Mouse (Mus musculus) embryonic fibroblast, embryonic 13.5 days (primary cell): Measurements from ENCODE around the gene Bnip2. TPM values are rescaled to one million over a fixed set of nuclear protein-coding genes. Genes with fewer than 3 reads are reported as not detected.
A peak's percentile ranks its signal among the peaks of the same experiment; 100 is the strongest.
"Not testable (repeated sequence)": the region's sequence is repeated elsewhere in the genome, so short reads cannot be mapped to it uniquely, and the experiment has no call there.

Source experiments
- H3K27ac ChIP-seq: 2 replicates; pipeline ENCODE4 v1.5.1; 2012; ENCODE audit warnings: low read length, control low read depth, inconsistent platforms; ENCODE audit not compliant: insufficient read depth
- H3K4me1 ChIP-seq: 2 replicates; pipeline ENCODE4 v1.6.1; 2011; ENCODE audit warnings: low read length; ENCODE audit not compliant: control insufficient read depth, insufficient read depth
- H3K4me3 ChIP-seq: 2 replicates; pipeline ENCODE4 v1.5.1; 2011; ENCODE audit warnings: mild to moderate bottlenecking, control low read depth, low read length; ENCODE audit not compliant: insufficient read depth
- CTCF ChIP-seq: IDR thresholded peaks from 2 replicates; pipeline ENCODE4 v1.5.1; 2011; ENCODE audit warnings: mild to moderate bottlenecking, control low read depth, low read length, moderate library complexity, borderline replicate concordance; ENCODE audit not compliant: insufficient read depth
- POLR2A ChIP-seq: IDR thresholded peaks from 2 replicates; pipeline ENCODE4 v1.6.1; 2011; ENCODE audit warnings: low read depth, mild to moderate bottlenecking, control low read depth, low read length, moderate library complexity
- polyA plus RNA-seq: library from polyadenylated mRNA; stranded (reverse); fragments of >200 nt; gene quantifications from 2 replicates; pipeline ENCODE4 v1.2.4, GENCODE M21; 2011; ENCODE audit warnings: low read depth; ENCODE audit not compliant: missing spikeins, insufficient read length

Bnip2 gene
- polyA plus RNA-seq, 1 experiment: 184 TPM

- Histone ChIP-seq H3K4me3 (no peak overlapping the region), H3K27ac (no peak overlapping the region), H3K4me1 (peaks cover 3% of the 10 kb centered on the region; the same call in 1 of the 2 replicates)
- TF ChIP-seq CTCF (no peak), POLR2A (no peak)
Observed at GRCm38 (mm10) chr9:70009754-70010304, 20.6 kb downstream of the Bnip2 start.

- H3K4me3 ChIP-seq: no peak overlapping the region
- H3K4me1 ChIP-seq: peaks cover 3% of the 10 kb centered on the region; the same call in 1 of the 2 replicates
- no peak overlapping the region for H3K27ac ChIP-seq
- TF ChIP-seq POLR2A (no peak), CTCF (no peak)
Observed at GRCm38 (mm10) chr9:70010781-70011473, 21.7 kb downstream of the Bnip2 start.

- peak overlapping the region; percentile 9; the same call in 1 of the 2 replicates for H3K4me3 ChIP-seq
- H3K27ac ChIP-seq: peak overlapping the region; percentile 89
- peaks cover 3% of the 10 kb centered on the region; the same call in 1 of the 2 replicates for H3K4me1 ChIP-seq
- no peak for TF ChIP-seq CTCF
- TF ChIP-seq POLR2A: no peak
Observed at GRCm38 (mm10) chr9:70011537-70012407, 22.5 kb downstream of the Bnip2 start.

- Histone ChIP-seq H3K4me1 (peaks cover 3% of the 10 kb centered on the region; the same call in 1 of the 2 replicates), H3K27ac (peak within 1 kb of the TSS; percentile 89), H3K4me3 (peak within 1 kb of the TSS; percentile 97)
- TF ChIP-seq POLR2A (peak; percentile 78), CTCF (no peak)
Observed at GRCm38 (mm10) chr9:70012408-70012901, 23.2 kb downstream of the Bnip2 start, which contains the start of gene Gtf2a2. Gene Gtf2a2, plus strand, starts transcription at chr9:70012550.

GRCm38 (mm10) chr9:70015632-70016031 is 26.4 kb downstream of the Bnip2 start:
- TF ChIP-seq POLR2A (no peak), CTCF (no peak)
- Histone ChIP-seq H3K4me3 (no peak overlapping the region), H3K4me1 (peaks cover 3% of the 10 kb centered on the region; the same call in 1 of the 2 replicates), H3K27ac (no peak overlapping the region)

- TF ChIP-seq POLR2A: no peak
- no peak for TF ChIP-seq CTCF
- Histone ChIP-seq H3K4me3 (no peak overlapping the region), H3K27ac (no peak overlapping the region), H3K4me1 (peaks cover under 1% of the 10 kb centered on the region; the same call in 1 of the 2 replicates)
Observed at GRCm38 (mm10) chr9:70018879-70019278, 29.6 kb downstream of the Bnip2 start.

- H3K4me1 ChIP-seq: peaks cover 5% of the 10 kb centered on the region; the same call in 1 of the 2 replicates
- no peak for TF ChIP-seq CTCF
- TF ChIP-seq POLR2A: no peak
- H3K27ac ChIP-seq: no peak overlapping the region
- no peak overlapping the region for H3K4me3 ChIP-seq
Observed at GRCm38 (mm10) chr9:70021610-70022009, 32.3 kb downstream of the Bnip2 start.

GRCm38 (mm10) chr9:70022083-70022482 is 32.8 kb downstream of the Bnip2 start:
- Histone ChIP-seq H3K4me3 (no peak overlapping the region), H3K27ac (no peak overlapping the region), H3K4me1 (peaks cover 5% of the 10 kb centered on the region; the same call in 1 of the 2 replicates)
- TF ChIP-seq POLR2A (no peak), CTCF (no peak)

- not testable (repeated sequence) for H3K4me1 ChIP-seq, H3K4me3 ChIP-seq, H3K27ac ChIP-seq
Observed at GRCm38 (mm10) chr9:70023615-70024014, 34.3 kb downstream of the Bnip2 start.
